Mouse (Mus musculus) embryonic facial prominence, embryonic 14.5 days (tissue): ENCODE data around the gene H1fx. TPM values are rescaled to one million over a fixed set of nuclear protein-coding genes. Genes with fewer than 3 reads are reported as not detected.

Experiments used
- ATAC-seq: fragments of 200-750 bp; cut with Nextera tagmentation; 2 replicates; pipeline ENCODE4 v1.8.0; 2017; ENCODE audit warnings: low read depth, moderate number of reproducible peaks, moderate TSS enrichment
- DNase-seq: peaks from one replicate; pipeline ENCODE4 v3.0.0-alpha.2; 2015; ENCODE audit warnings: low spot score
- H3K27ac ChIP-seq: fragments of 300-500 bp; sonication (generic); replicated peaks from 2 replicates; pipeline ENCODE4 v1.5.1; 2014; ENCODE audit warnings: low read depth, mild to moderate bottlenecking, low read length, moderate library complexity
- H3K27me3 ChIP-seq: fragments of 300-500 bp; sonication (generic); replicated peaks from 2 replicates; pipeline ENCODE4 v1.6.1; 2014; ENCODE audit warnings: low read length; ENCODE audit not compliant: control insufficient read depth, insufficient read depth
- H3K36me3 ChIP-seq: fragments of 300-500 bp; sonication (generic); 2 replicates; pipeline ENCODE4 v1.6.1; 2014; ENCODE audit warnings: low read length, mixed read lengths; ENCODE audit not compliant: control insufficient read depth, insufficient read depth
- H3K4me1 ChIP-seq: fragments of 300-500 bp; sonication (generic); 2 replicates; pipeline ENCODE4 v1.6.1; 2014; ENCODE audit warnings: antibody characterized with exemption, low read length; ENCODE audit not compliant: control insufficient read depth, insufficient read depth
- H3K4me2 ChIP-seq: fragments of 300-500 bp; sonication (generic); 2 replicates; pipeline ENCODE4 v1.6.1; 2014; ENCODE audit warnings: low read depth, mild to moderate bottlenecking, low read length, moderate library complexity, mixed read lengths
- H3K4me3 ChIP-seq: fragments of 300-500 bp; sonication (generic); 2 replicates; pipeline ENCODE4 v1.5.1; 2014; ENCODE audit warnings: low read depth, mild to moderate bottlenecking, low read length
- H3K9ac ChIP-seq: fragments of 300-500 bp; sonication (generic); 2 replicates; pipeline ENCODE4 v1.6.1; 2014; ENCODE audit warnings: low read depth, mild to moderate bottlenecking, low read length, moderate library complexity, mixed read lengths
- H3K9me3 ChIP-seq: fragments of 300-500 bp; sonication (generic); 2 replicates; pipeline ENCODE4 v1.6.1; 2016; ENCODE audit warnings: low read length; ENCODE audit not compliant: control insufficient read depth
- WGBS: fragments of 180-500 bp; shearing (Covaris S2); extraction: QIAGEN DNeasy Blood & Tissue Kit; methylation state at CpG from one replicate; pipeline ENCODE4 v1.1.7; 2014; 5-methylcytosine and 5-hydroxymethylcytosine counted together
- polyA plus RNA-seq: library from polyadenylated mRNA; unstranded; fragments of >200 nt; fragmentation: Nextera tagmentation; extraction: Ambion mirVana; gene quantifications from 2 replicates; pipeline ENCODE4 v1.2.1, GENCODE M21; 2014

The H1fx gene
- polyA plus RNA-seq: 28.7 and 33.0 TPM in 2 replicates

- Histone ChIP-seq H3K4me1 (peaks cover 8% of the 10 kb centered on the region; the same call in 1 of the 2 replicates), H3K4me3 (peak within 1 kb of the TSS; percentile 77), H3K27me3 (no peaks in the 10 kb centered on the region), H3K9me3 (no peaks in the 10 kb centered on the region), H3K9ac (peak within 1 kb of the TSS; percentile 81), H3K27ac (peak within 1 kb of the TSS; percentile 87), H3K4me2 (peak within 1 kb of the TSS; percentile 70), H3K36me3 (peaks cover 25% of the 10 kb centered on the region; the same call in 1 of the 2 replicates)
- ATAC-seq (peak; percentile 87), DNase-seq (peak; percentile 88)
- WGBS: under 1% methylated on average over 28 of the region's 55 CpGs
Measured at GRCm38 (mm10) chr6:87981547-87982256, at the start of gene H1fx. H1fx (minus strand) TSS chr6:87981637.

- Histone ChIP-seq H3K4me3 (no peak overlapping the region), H3K36me3 (peaks cover 17% of the 10 kb centered on the region), H3K4me2 (no peak overlapping the region), H3K27ac (no peak overlapping the region), H3K9me3 (no peaks in the 10 kb centered on the region), H3K4me1 (no peaks in the 10 kb centered on the region), H3K27me3 (no peaks in the 10 kb centered on the region), H3K9ac (no peak overlapping the region)
- WGBS: 95% methylated on average over 2 of the region's 2 CpGs
- ATAC-seq (no peak), DNase-seq (no peak)
Measured at GRCm38 (mm10) chr6:88030432-88030831, 49.0 kb upstream of the H1fx start.

- H3K9me3 ChIP-seq: no peaks in the 10 kb centered on the region
- 74% methylated on average over 5 of the region's 5 CpGs for WGBS
Measured at GRCm38 (mm10) chr6:88027390-88027789, 46.0 kb upstream of the H1fx start.

GRCm38 (mm10) chr6:88023316-88023890 lies 42.0 kb upstream of the H1fx start:
- no peak for ATAC-seq
- Histone ChIP-seq H3K9me3 (no peaks in the 10 kb centered on the region), H3K4me2 (no peak overlapping the region), H3K9ac (no peak overlapping the region), H3K27ac (no peak overlapping the region), H3K27me3 (no peaks in the 10 kb centered on the region), H3K4me3 (no peak overlapping the region), H3K36me3 (peaks cover 3% of the 10 kb centered on the region; the same call in 1 of the 2 replicates), H3K4me1 (peaks cover 2% of the 10 kb centered on the region; the same call in 1 of the 2 replicates)
- WGBS: 96% methylated on average over 10 of the region's 10 CpGs
- DNase-seq: no peak

More at GRCm38 (mm10) chr6:88027390-88027789, 46.0 kb upstream of the H1fx start:
- Histone ChIP-seq H3K4me2 (no peak overlapping the region), H3K27ac (no peak overlapping the region), H3K4me1 (no peaks in the 10 kb centered on the region), H3K27me3 (no peaks in the 10 kb centered on the region), H3K36me3 (peaks cover 17% of the 10 kb centered on the region), H3K9ac (no peak overlapping the region), H3K4me3 (no peak overlapping the region)
- ATAC-seq (no peak), DNase-seq (no peak)

- whole genome bisulfite sequencing: 49% methylated on average over 2 of the region's 2 CpGs
- H3K9me3 ChIP-seq: no peaks in the 10 kb centered on the region
- H3K4me1 ChIP-seq: peaks cover 7% of the 10 kb centered on the region; the same call in 1 of the 2 replicates
- no peak overlapping the region for H3K9ac ChIP-seq
- ATAC-seq (peak; percentile 47; the same call in 1 of the 2 replicates), DNase-seq (peak; percentile 11)
- H3K27ac ChIP-seq: no peak overlapping the region
- no peaks in the 10 kb centered on the region for H3K27me3 ChIP-seq
- H3K36me3 ChIP-seq: 0 out of 2 replicates have a peak, but pooled peaks cover 3% of the 10 kb centered on the region
- no peak overlapping the region for H3K4me3 ChIP-seq
- H3K4me2 ChIP-seq: no peak overlapping the region
Measured at GRCm38 (mm10) chr6:88019154-88019553, 37.7 kb upstream of the H1fx start.

GRCm38 (mm10) chr6:88017821-88018220 lies 36.4 kb upstream of the H1fx start:
- DNase-seq (no peak), ATAC-seq (no peak)
- H3K9me3 ChIP-seq: no peaks in the 10 kb centered on the region
- no peak overlapping the region for H3K27ac ChIP-seq
- no peaks in the 10 kb centered on the region for H3K27me3 ChIP-seq
- H3K9ac ChIP-seq: no peak overlapping the region
- H3K4me1 ChIP-seq: peaks cover 7% of the 10 kb centered on the region; the same call in 1 of the 2 replicates
- WGBS: 48% methylated on average over 4 of the region's 4 CpGs
- H3K4me2 ChIP-seq: no peak overlapping the region
- H3K4me3 ChIP-seq: no peak overlapping the region
- H3K36me3 ChIP-seq: peaks cover 11% of the 10 kb centered on the region; the same call in 1 of the 2 replicates

GRCm38 (mm10) chr6:88015797-88016196 lies 34.4 kb upstream of the H1fx start:
- Histone ChIP-seq H3K27me3 (no peaks in the 10 kb centered on the region), H3K9ac (no peak overlapping the region), H3K9me3 (no peaks in the 10 kb centered on the region), H3K4me3 (no peak overlapping the region), H3K4me2 (no peak overlapping the region), H3K4me1 (peaks cover 7% of the 10 kb centered on the region; the same call in 1 of the 2 replicates), H3K27ac (no peak overlapping the region), H3K36me3 (peaks cover 28% of the 10 kb centered on the region)
- no peak for ATAC-seq
- WGBS: 71% methylated on average over 2 of the region's 2 CpGs
- DNase-seq: no peak

- H3K4me1 ChIP-seq: peaks cover 5% of the 10 kb centered on the region; the same call in 1 of the 2 replicates
- ATAC-seq (no peak), DNase-seq (no peak)
- no peaks in the 10 kb centered on the region for H3K9me3 ChIP-seq
- peaks cover 48% of the 10 kb centered on the region for H3K36me3 ChIP-seq
- H3K27me3 ChIP-seq: no peaks in the 10 kb centered on the region
- 81% methylated on average over 4 of the region's 4 CpGs for WGBS
- no peak overlapping the region for H3K9ac ChIP-seq
- no peak overlapping the region for H3K4me2 ChIP-seq
- H3K4me3 ChIP-seq: no peak overlapping the region
- no peak overlapping the region for H3K27ac ChIP-seq
Measured at GRCm38 (mm10) chr6:88013456-88013855, 32.0 kb upstream of the H1fx start.
